11 mouse cellular contexts compared by ENCODE assay signal in genomic region chr16:76249345-76250091, GRCm38 (mm10).
"Had no signal": no experiment of that assay in that cellular context is flagged by ENCODE, and none has a peak within 500 bp of the region (broad histone marks: within the 10 kb centered on the region; RNA-seq: fewer than 3 reads in every experiment).

No protein-coding gene starts in this region.

- H3K4me1 ChIP-seq: limb, embryonic 13.5 days; midbrain, embryonic 13.5 days; neural tube, embryonic 15.5 days had no signal

- H3K4me2 ChIP-seq: limb, embryonic 13.5 days; midbrain, embryonic 13.5 days; neural tube, embryonic 15.5 days had no signal

- H3K27ac ChIP-seq: limb, embryonic 13.5 days; liver, embryonic 14.5 days; midbrain, embryonic 13.5 days; neural tube, embryonic 15.5 days had no signal

- H3K4me3 ChIP-seq: limb, embryonic 13.5 days; midbrain, embryonic 13.5 days; neural tube, embryonic 15.5 days had no signal

- DNase-seq: kidney, adult 18-20 months; kidney, postnatal 10 days; kidney, postnatal 4 days; left cerebral cortex, postnatal 4 days; lung, adult 18-20 months; right cerebral cortex, adult 18-20 months; right cerebral cortex, postnatal 25 days had no signal

- ATAC-seq: midbrain, embryonic 13.5 days had no signal

- H3K9me3 ChIP-seq: limb, embryonic 13.5 days; midbrain, embryonic 13.5 days; neural tube, embryonic 15.5 days had no signal

- H3K9ac ChIP-seq: limb, embryonic 13.5 days; liver, embryonic 14.5 days; midbrain, embryonic 13.5 days; neural tube, embryonic 15.5 days had no signal

- H3K27me3 ChIP-seq: limb, embryonic 13.5 days; midbrain, embryonic 13.5 days; neural tube, embryonic 15.5 days had no signal

- H3K36me3 ChIP-seq: limb, embryonic 13.5 days; midbrain, embryonic 13.5 days; neural tube, embryonic 15.5 days had no signal
